Mouse (Mus musculus) MEL (cell line): ENCODE data around the gene Med16. TPM values are rescaled to one million over a fixed set of nuclear protein-coding genes. Genes with fewer than 3 reads are reported as not detected.

Experiments
- DNase-seq: peaks from one replicate; pipeline ENCODE4 v3.0.0; 2011; ENCODE audit warnings: low read depth, low spot score
- H3K27ac ChIP-seq: 2 replicates; pipeline ENCODE4 v1.5.1; 2012; ENCODE audit warnings: low read depth, mild to moderate bottlenecking, control low read depth, low read length, moderate library complexity; ENCODE audit not compliant: control insufficient read depth
- H3K27me3 ChIP-seq, 2 experiments: fragments of 150-350 bp in 1 of 2; sonication (generic) in 1 of 2; 2 replicates each; pipeline ENCODE4 v1.6.1; 2012; ENCODE audit warnings: low read length in 2 of 2, mild to moderate bottlenecking in 2 of 2, improper control_type of control experiment in 1 of 2, moderate library complexity in 1 of 2; ENCODE audit not compliant: insufficient read depth in 2 of 2, control insufficient read depth in 1 of 2
- H3K36me3 ChIP-seq, 2 experiments: 2 replicates each; pipeline ENCODE4 v1.6.1; 2012 to 2014; ENCODE audit warnings: low read length in 2 of 2, improper control_type of control experiment in 1 of 2, inconsistent platforms in 1 of 2, mild to moderate bottlenecking in 1 of 2; ENCODE audit not compliant: insufficient read depth in 2 of 2, control insufficient read depth in 1 of 2
- H3K4me1 ChIP-seq, 2 experiments: fragments of 150-350 bp in 1 of 2; sonication (generic) in 1 of 2; 2 replicates each; pipeline ENCODE4 v1.6.1; 2012; ENCODE audit warnings: low read length in 2 of 2, improper control_type of control experiment in 1 of 2, mild to moderate bottlenecking in 1 of 2; ENCODE audit not compliant: insufficient read depth in 2 of 2, control insufficient read depth in 1 of 2
- H3K4me3 ChIP-seq, 2 experiments: fragments of 150-350 bp in 1 of 2; sonication (generic) in 1 of 2; 2 replicates each; pipeline ENCODE4 v1.5.1; 2012; ENCODE audit warnings: low read depth in 2 of 2, low read length in 2 of 2, mild to moderate bottlenecking in 2 of 2, moderate library complexity in 2 of 2, control low read depth in 1 of 2, improper control_type of control experiment in 1 of 2; ENCODE audit not compliant: control insufficient read depth in 1 of 2, insufficient read depth in 1 of 2
- H3K79me2 ChIP-seq: 2 replicates; pipeline ENCODE4 v1.6.1; 2012; ENCODE audit warnings: mild to moderate bottlenecking, low read length, moderate library complexity; ENCODE audit not compliant: control insufficient read depth, poor library complexity, insufficient read depth
- H3K9ac ChIP-seq: 2 replicates; pipeline ENCODE4 v1.6.1; 2012; ENCODE audit warnings: low read depth, mild to moderate bottlenecking, control low read depth, low read length, moderate library complexity; ENCODE audit not compliant: control insufficient read depth, poor library complexity, severe bottlenecking
- H3K9me3 ChIP-seq: fragments of 150-350 bp; sonication (generic); replicated peaks from 2 replicates; pipeline ENCODE4 v1.6.1; 2012; ENCODE audit warnings: mild to moderate bottlenecking, low read length, improper control_type of control experiment, moderate library complexity; ENCODE audit not compliant: insufficient read depth
- BHLHE40 ChIP-seq: IDR thresholded peaks from 2 replicates; pipeline ENCODE4 v1.6.1; 2012; ENCODE audit warnings: low read depth, mild to moderate bottlenecking, inconsistent platforms, low read length, improper control_type of control experiment, borderline replicate concordance
- ELF1 ChIP-seq: IDR thresholded peaks from 2 replicates; pipeline ENCODE4 v1.6.1; 2014; ENCODE audit warnings: low read depth, mild to moderate bottlenecking, inconsistent platforms, low read length, improper control_type of control experiment, moderate library complexity
- EP300 ChIP-seq, 2 experiments: IDR thresholded peaks; 2 replicates each; pipeline ENCODE4 v1.6.1; 2011; ENCODE audit warnings: improper control_type of control experiment in 2 of 2, low read length in 2 of 2, low read depth in 1 of 2, mild to moderate bottlenecking in 1 of 2
- GABPA ChIP-seq: IDR thresholded peaks from 2 replicates; pipeline ENCODE4 v1.6.1; 2012; ENCODE audit warnings: low read depth, mild to moderate bottlenecking, inconsistent platforms, low read length, improper control_type of control experiment, moderate library complexity
- HCFC1 ChIP-seq: IDR thresholded peaks from 2 replicates; pipeline ENCODE4 v1.6.1; 2012; ENCODE audit warnings: low read depth, mild to moderate bottlenecking, inconsistent platforms, low read length, improper control_type of control experiment, moderate library complexity
- JUND ChIP-seq: IDR thresholded peaks from 2 replicates; pipeline ENCODE4 v1.6.1; 2011; ENCODE audit warnings: low read depth, mild to moderate bottlenecking, improper control_type of control experiment, low read length
- KAT2A ChIP-seq: conservative IDR thresholded peaks from 2 replicates; pipeline ENCODE4 v1.6.1; 2012; ENCODE audit warnings: low read depth, low read length, improper control_type of control experiment, inconsistent platforms
- MAX ChIP-seq: IDR thresholded peaks from 2 replicates; pipeline ENCODE4 v1.6.1; 2011; ENCODE audit warnings: low read length, improper control_type of control experiment
- MAZ ChIP-seq: IDR thresholded peaks from 2 replicates; pipeline ENCODE4 v1.6.1; 2012; ENCODE audit warnings: low read depth, mild to moderate bottlenecking, inconsistent platforms, low read length, improper control_type of control experiment
- MEF2A ChIP-seq: IDR thresholded peaks from 2 replicates; pipeline ENCODE4 v1.6.1; 2014; ENCODE audit warnings: low read depth, mild to moderate bottlenecking, inconsistent platforms, low read length, improper control_type of control experiment; ENCODE audit not compliant: poor library complexity, insufficient replicate concordance, severe bottlenecking; ENCODE audit errors: extremely low read depth
- MXI1 ChIP-seq: IDR thresholded peaks from 2 replicates; pipeline ENCODE4 v1.6.1; 2011; ENCODE audit warnings: mild to moderate bottlenecking, low read depth, low read length, improper control_type of control experiment
- MYB ChIP-seq: IDR thresholded peaks from 2 replicates; pipeline ENCODE4 v1.6.1; 2011; ENCODE audit warnings: mild to moderate bottlenecking, low read depth, low read length, improper control_type of control experiment
- MYC ChIP-seq: IDR thresholded peaks from 2 replicates; pipeline ENCODE4 v1.6.1; 2011; ENCODE audit warnings: low read depth, mild to moderate bottlenecking, low read length, improper control_type of control experiment, moderate library complexity
- NELFE ChIP-seq: IDR thresholded peaks from 2 replicates; pipeline ENCODE4 v1.6.1; 2011; ENCODE audit warnings: low read depth, low read length, improper control_type of control experiment
- POLR2AphosphoS2 ChIP-seq: IDR thresholded peaks from 2 replicates; pipeline ENCODE4 v1.6.1; 2011; ENCODE audit warnings: low read length, improper control_type of control experiment
- RCOR1 ChIP-seq: IDR thresholded peaks from 2 replicates; pipeline ENCODE4 v1.6.1; 2012; ENCODE audit warnings: low read depth, mild to moderate bottlenecking, inconsistent platforms, low read length, improper control_type of control experiment
- SIN3A ChIP-seq: IDR thresholded peaks from 2 replicates; pipeline ENCODE4 v1.6.1; 2012; ENCODE audit warnings: low read length, improper control_type of control experiment, inconsistent platforms
- SMC3 ChIP-seq: IDR thresholded peaks from 2 replicates; pipeline ENCODE4 v1.6.1; 2011; ENCODE audit warnings: low read depth, low read length, improper control_type of control experiment
- TCF12 ChIP-seq: IDR thresholded peaks from 2 replicates; pipeline ENCODE4 v1.6.1; 2014; ENCODE audit warnings: low read depth, mild to moderate bottlenecking, inconsistent platforms, low read length, improper control_type of control experiment, moderate library complexity
- UBTF ChIP-seq: IDR thresholded peaks from 2 replicates; pipeline ENCODE4 v1.6.1; 2012; ENCODE audit warnings: low read depth, mild to moderate bottlenecking, inconsistent platforms, low read length, improper control_type of control experiment, moderate library complexity, borderline replicate concordance; ENCODE audit not compliant: insufficient read depth
- USF1 ChIP-seq: IDR thresholded peaks from 2 replicates; pipeline ENCODE4 v1.6.1; 2014; ENCODE audit warnings: low read depth, mild to moderate bottlenecking, inconsistent platforms, low read length, improper control_type of control experiment, moderate library complexity
- USF2 ChIP-seq, 2 experiments: IDR thresholded peaks; 2 replicates each; pipeline ENCODE4 v1.6.1; 2011 to 2012; ENCODE audit warnings: improper control_type of control experiment in 2 of 2, low read length in 2 of 2, borderline replicate concordance in 1 of 2, inconsistent platforms in 1 of 2, low read depth in 1 of 2, mild to moderate bottlenecking in 1 of 2; ENCODE audit not compliant: insufficient read depth in 1 of 2
- ZC3H11A ChIP-seq: IDR thresholded peaks from 2 replicates; pipeline ENCODE4 v1.6.1; 2012; ENCODE audit warnings: low read depth, mild to moderate bottlenecking, inconsistent platforms, low read length, improper control_type of control experiment
- polyA plus RNA-seq, 2 experiments: library from polyadenylated mRNA; stranded (reverse) in 1 of 2; unstranded in 1 of 2; fragments of >175 nt in 1 of 2; fragments of >200 nt in 1 of 2; gene quantifications; 2 replicates each; pipeline versions ENCODE4 v1.2.1 to v1.2.4; 2012; ENCODE audit warnings: low replicate concordance in 2 of 2, low read depth in 1 of 2; ENCODE audit not compliant: insufficient read length in 2 of 2, insufficient read depth in 1 of 2, missing spikeins in 1 of 2
- total RNA-seq: library from RNA; depleted of rRNA; stranded (reverse); fragments of 300-350 nt; gene quantifications from 2 replicates; pipeline ENCODE4 v1.2.3, GENCODE M21; 2012

Gene Med16
- total and polyA plus RNA-seq, 3 experiments, result 17.3 to 41.2 TPM; not detected in 1

- TF ChIP-seq MAZ, result peak; percentile 97
- no peak for TF ChIP-seq USF2 (IDR thresholded peaks at IDR 0.05; ENCODE audit: borderline replicate concordance in 1 of 2, insufficient read depth in 1 of 2, low read depth in 1 of 2, low read length in 2 of 2)
- TF ChIP-seq SMC3, result 0 out of 2 replicates have a peak, but pooled peaks have one; percentile 0
- TF ChIP-seq MYB, result no peak
These were observed 18.0 kb upstream of the Med16 start, which contains the start of gene Arid3a (continued) for GRCm38 (mm10) chr10:79926491-79927323.

- TF ChIP-seq EP300 (IDR thresholded peaks at IDR 0.05; ENCODE audit: low read depth in 1 of 2, low read length in 2 of 2) (no peak), SMC3 (peak; percentile 5; the same call in 1 of the 2 replicates), MEF2A (no peak), MXI1 (peak; percentile 52; the same call in 1 of the 2 replicates), POLR2AphosphoS2 (0 out of 2 replicates have a peak, but pooled peaks have one; percentile 27), JUND (peak; percentile 92), MAZ (0 out of 2 replicates have a peak, but pooled peaks have one; percentile 3), ZC3H11A (no peak), ELF1 (0 out of 2 replicates have a peak, but pooled peaks have one; percentile 4)
- H3K4me3 ChIP-seq, result peak overlapping the region; percentile 53 to 90
- peak; percentile 70 for DNase-seq
- H3K79me2 ChIP-seq, result peaks cover 9% of the 10 kb centered on the region
- H3K9ac ChIP-seq, result peak overlapping the region; percentile 87
- no peaks in the 10 kb centered on the region for H3K9me3 ChIP-seq
- no peaks in the 10 kb centered on the region; a peak in 1 of 4 replicates for H3K36me3 ChIP-seq
- peaks cover 0 to 6% of the 10 kb centered on the region in 2 experiments; a peak in 1 of 4 replicates for H3K4me1 ChIP-seq
- H3K27ac ChIP-seq, result peak overlapping the region; percentile 76
- H3K27me3 ChIP-seq, result no peaks in the 10 kb centered on the region
These were observed 17.2 kb upstream of the Med16 start for GRCm38 (mm10) chr10:79925785-79926490.

GRCm38 (mm10) chr10:79924998-79925784 lies 16.5 kb upstream of the Med16 start:
- peak; percentile 90 for DNase-seq
- peaks cover 0 to 6% of the 10 kb centered on the region in 2 experiments; a peak in 1 of 4 replicates for H3K4me1 ChIP-seq
- no peaks in the 10 kb centered on the region for H3K9me3 ChIP-seq
- H3K79me2 ChIP-seq, result peaks cover 9% of the 10 kb centered on the region
- no peaks in the 10 kb centered on the region; a peak in 1 of 4 replicates for H3K36me3 ChIP-seq
- no peaks in the 10 kb centered on the region for H3K27me3 ChIP-seq
- H3K27ac ChIP-seq, result peak overlapping the region; percentile 76
- peak overlapping the region; percentile 53 to 90; a peak in 3 of 4 replicates for H3K4me3 ChIP-seq
- peak overlapping the region; percentile 87 for H3K9ac ChIP-seq
- TF ChIP-seq ZC3H11A (peak; percentile 97), SIN3A (peak; percentile 95), UBTF (no peak), EP300 (IDR thresholded peaks at IDR 0.05; ENCODE audit: low read depth in 1 of 2, low read length in 2 of 2) (no peak), KAT2A (no peak), USF1 (no peak), GABPA (no peak), BHLHE40 (no peak), USF2 (IDR thresholded peaks at IDR 0.05; ENCODE audit: borderline replicate concordance in 1 of 2, insufficient read depth in 1 of 2, low read depth in 1 of 2, low read length in 2 of 2) (no peak), MYC (0 out of 2 replicates have a peak, but pooled peaks have one; percentile 28), MAX (no peak), NELFE (no peak), TCF12 (peak; percentile 21; the same call in 1 of the 2 replicates), RCOR1 (no peak), HCFC1 (peak; percentile 64)
